ENCODE assay signal across 26 mouse cellular contexts in genomic region chr1:92776353-92776752, GRCm38 (mm10).
"Had no signal": no experiment of that assay in that cellular context is flagged by ENCODE, and none has a peak within 500 bp of the region (broad histone marks: within the 10 kb centered on the region; RNA-seq: fewer than 3 reads in every experiment).

No protein-coding gene starts in this region.

- DNase-seq: gastrocnemius, postnatal 14 days; gastrocnemius, postnatal 36 days; heart, adult 11 months; heart, adult 2 months; heart, postnatal 14 days; heart, postnatal 36 days; kidney, adult 11 months; kidney, adult 2 months; kidney, adult 9 months; kidney, postnatal 14 days; kidney, postnatal 36 days; layer of hippocampus, adult 9-11 months; layer of hippocampus, postnatal 36 days; liver; liver, embryonic 13.5 days had no signal

- H3K9me3 ChIP-seq: heart, embryonic 13.5 days; heart, embryonic 15.5 days; hindbrain, embryonic 13.5 days; hindbrain, embryonic 15.5 days; kidney, embryonic 15.5 days; limb, embryonic 12.5 days; liver, embryonic 13.5 days had no signal

- H3K27ac ChIP-seq: heart, embryonic 13.5 days; heart, embryonic 15.5 days; hindbrain, embryonic 13.5 days; hindbrain, embryonic 15.5 days; hindbrain, postnatal 0 days; kidney, embryonic 15.5 days; kidney, postnatal 0 days; limb, embryonic 12.5 days; liver, embryonic 13.5 days had no signal

- ATAC-seq: hindbrain, postnatal 0 days; intestine, embryonic 16.5 days had no signal

- H3K4me3 ChIP-seq: heart, adult 2 months; heart, embryonic 13.5 days; heart, embryonic 15.5 days; hindbrain, embryonic 13.5 days; hindbrain, embryonic 15.5 days; kidney, embryonic 15.5 days; limb, embryonic 12.5 days; liver, embryonic 13.5 days had no signal

- H3K27me3 ChIP-seq: hindbrain, embryonic 13.5 days; hindbrain, embryonic 15.5 days; liver, embryonic 13.5 days had no signal

- H3K36me3 ChIP-seq: heart, embryonic 13.5 days; heart, embryonic 15.5 days; hindbrain, embryonic 13.5 days; hindbrain, embryonic 15.5 days; kidney, embryonic 15.5 days; limb, embryonic 12.5 days; liver, embryonic 13.5 days had no signal

- H3K9ac ChIP-seq: heart, embryonic 13.5 days; heart, embryonic 15.5 days; hindbrain, embryonic 13.5 days; hindbrain, embryonic 15.5 days; kidney, embryonic 15.5 days; limb, embryonic 12.5 days; liver, embryonic 13.5 days had no signal

- H3K4me2 ChIP-seq: heart, embryonic 11.5 days; heart, embryonic 13.5 days; heart, embryonic 15.5 days; hindbrain, embryonic 13.5 days; hindbrain, embryonic 15.5 days; kidney, embryonic 15.5 days; limb, embryonic 12.5 days; liver, embryonic 11.5 days; liver, embryonic 13.5 days had no signal
